8 mouse cellular contexts compared by ENCODE assay signal in genomic region chr4:155846871-155847578, GRCm38 (mm10). TPM values are rescaled to one million over a fixed set of nuclear protein-coding genes. Genes with fewer than 3 reads are reported as not detected.
DNase-seq lines count a peak whose midpoint lies in the region; ATAC-seq and TF ChIP-seq lines count a peak whose summit lies in the region.

TSS of gene Dvl1 (plus strand) at chr4:155847402.

- DNase-seq in CD4-positive helper T cell, adult 2 months (ENCODE audit: low read depth, low spot score), result peak; percentile 93
- peak; percentile 73 for DNase-seq in brain, embryonic 18.5 days (ENCODE audit: low read depth, low spot score)
- peak; percentile 90 for DNase-seq in kidney, postnatal 0 days (ENCODE audit: low spot score)
- DNase-seq in liver, adult 2 months (ENCODE audit: extremely low read depth, low read depth, low spot score), result peak; percentile 68
- DNase-seq in spleen, postnatal 36 days (ENCODE audit: low spot score in 2 of 2), result peak; percentile 87 to 88

- H3K27me3 ChIP-seq in heart, embryonic 12.5 days (replicated peaks), result no peaks in the 10 kb centered on the region
- no peaks in the 10 kb centered on the region for H3K27me3 ChIP-seq in kidney, postnatal 0 days (ENCODE audit: insufficient read depth, low read length)
- H3K27me3 ChIP-seq in liver, adult 2 months (ENCODE audit: control insufficient read depth, insufficient read depth, low read length), result no peaks in the 10 kb centered on the region

- H3K4me1 ChIP-seq in heart, embryonic 12.5 days (replicated peaks), result peaks cover 23% of the 10 kb centered on the region
- H3K4me1 ChIP-seq in kidney, postnatal 0 days (replicated peaks; ENCODE audit: insufficient read depth, low read length), result peaks cover 17% of the 10 kb centered on the region
- peaks cover 25% of the 10 kb centered on the region for H3K4me1 ChIP-seq in liver, adult 2 months (ENCODE audit: control insufficient read depth, insufficient read depth, low read length)

- WGBS in heart, embryonic 12.5 days, result 2% methylated on average over 63 of the region's 65 CpGs
- WGBS in kidney, postnatal 0 days, result 1% methylated on average over 65 of the region's 65 CpGs
- WGBS in liver, adult 2 months, result 3% methylated on average over 64 of the region's 65 CpGs

- peak; percentile 51 for TF ChIP-seq POLR2A in liver, adult 2 months (IDR thresholded peaks at IDR 0.05; ENCODE audit: extremely low read depth, insufficient read depth, low read length)

- H3K4me3 ChIP-seq in heart, embryonic 12.5 days, result peak within 1 kb of the TSS; percentile 90
- peak within 1 kb of the TSS; percentile 76 for H3K4me3 ChIP-seq in kidney, postnatal 0 days (replicated peaks; ENCODE audit: low read depth, low read length)
- H3K4me3 ChIP-seq in liver, adult 2 months (ENCODE audit: insufficient read depth, low read depth, low read length), result peak within 1 kb of the TSS; percentile 91

- TF ChIP-seq CTCF in kidney, postnatal 0 days (IDR thresholded peaks at IDR 0.05; ENCODE audit: low read depth), result peak; percentile 55; the same call in 1 of the 2 replicates
- peak; percentile 53; the same call in 1 of the 2 replicates for TF ChIP-seq CTCF in liver, adult 2 months (IDR thresholded peaks at IDR 0.05; ENCODE audit: low read depth, low read length)

- H3K36me3 ChIP-seq in heart, embryonic 12.5 days, result peaks cover 18% of the 10 kb centered on the region
- peaks cover 15% of the 10 kb centered on the region for H3K36me3 ChIP-seq in kidney, postnatal 0 days (ENCODE audit: insufficient read depth, low read length)
- no peaks in the 10 kb centered on the region for H3K36me3 ChIP-seq in liver, adult 2 months (ENCODE audit: control insufficient read depth, insufficient read depth, low read length)

- peak within 1 kb of the TSS; percentile 91 for H3K9ac ChIP-seq in heart, embryonic 12.5 days
- peak within 1 kb of the TSS; percentile 84 for H3K9ac ChIP-seq in kidney, postnatal 0 days (ENCODE audit: low read depth, low read length)
- peak within 1 kb of the TSS; percentile 92 for H3K9ac ChIP-seq in liver, adult 2 months (ENCODE audit: low read depth, low read length)

- H3K9me3 ChIP-seq in heart, embryonic 12.5 days (replicated peaks), result no peaks in the 10 kb centered on the region
- no peaks in the 10 kb centered on the region for H3K9me3 ChIP-seq in kidney, postnatal 0 days (replicated peaks; ENCODE audit: low read length)

- H3K27ac ChIP-seq in heart, embryonic 12.5 days (ENCODE audit: poor library complexity, severe bottlenecking), result peak within 1 kb of the TSS; percentile 27
- H3K27ac ChIP-seq in kidney, postnatal 0 days, result peak within 1 kb of the TSS; percentile 79
- peak within 1 kb of the TSS; percentile 70 for H3K27ac ChIP-seq in liver, adult 2 months (replicated peaks; ENCODE audit: insufficient read depth, low read depth, low read length)

- H3K4me2 ChIP-seq in heart, embryonic 12.5 days, result peak within 1 kb of the TSS; percentile 76
- H3K4me2 ChIP-seq in kidney, postnatal 0 days (ENCODE audit: low read length), result peak within 1 kb of the TSS; percentile 83

- H3K79me2 ChIP-seq in liver, adult 2 months (ENCODE audit: control insufficient read depth, insufficient read depth, low read length), result peaks cover 39% of the 10 kb centered on the region

- ATAC-seq in erythroid progenitor cell, adult 5-6 weeks (replicated peaks; ENCODE audit: low FRiP score, poor library complexity, severe bottlenecking), result peak; percentile 82
- peak; percentile 93 for ATAC-seq in heart, embryonic 12.5 days (ENCODE audit: insufficient number of reproducible peaks, low FRiP score)
- peak; percentile 88 for ATAC-seq in kidney, postnatal 0 days (replicated peaks; ENCODE audit: low FRiP score, low read depth)
- ATAC-seq in monocyte, adult 5-6 weeks (replicated peaks; ENCODE audit: insufficient number of reproducible peaks, low FRiP score, low TSS enrichment, poor library complexity, severe bottlenecking), result peak; percentile 36

RNA-seq across cellular contexts. Expression of gene Dvl1, which starts in this region (rescaled TPM):
- total RNA-seq in erythroid progenitor cell, adult 5-6 weeks (2015; ENCODE audit: low replicate concordance), result 20.9 and 26.0 TPM in 2 replicates
- total RNA-seq in erythroid progenitor cell, adult 5-6 weeks (2017; ENCODE audit: low replicate concordance), result 19.5 and 22.4 TPM in 2 replicates
- 9.4 and 10.1 TPM in 2 replicates for polyA plus RNA-seq in heart, embryonic 12.5 days (2016; fragmentation: Nextera tagmentation; extraction: Ambion mirVana)
- 9.9 and 16.6 TPM in 2 replicates for polyA plus RNA-seq in kidney, postnatal 0 days (2015; fragmentation: Nextera tagmentation; extraction: Ambion mirVana)
- 40.5 and 44.6 TPM in 2 replicates for total RNA-seq in liver, adult 2 months (2014; rRNA removed)
- polyA plus RNA-seq in liver, adult 2 months (2012; rRNA removed), result 101 and 162 TPM in 2 replicates
- 18.8 to 30.1 TPM (median 27.0 TPM) in 3 replicates for total RNA-seq in monocyte, adult 5-6 weeks (2017)

Comparison
In these comparisons a context has a peak if more than half of its experiments do, and no peak if none do; other contexts are left out.
1. Peak in every context shown above with its lines: DNase-seq, ATAC-seq, H3K4me3 ChIP-seq and H3K27ac ChIP-seq.
2. ATAC-seq: peak in every context shown above with its lines; median percentile 93 in heart, embryonic 12.5 days; 88 in kidney, postnatal 0 days; 82 in erythroid progenitor cell, adult 5-6 weeks; 36 in monocyte, adult 5-6 weeks.
3. H3K27ac ChIP-seq: peak in every context shown above with its lines; median percentile 79 in kidney, postnatal 0 days; 70 in liver, adult 2 months; 27 in heart, embryonic 12.5 days.